Mouse (Mus musculus): ENCODE data around the gene Tjp1. TPM values are rescaled to one million over a fixed set of nuclear protein-coding genes. Genes with fewer than 3 reads are reported as not detected.

Gene Tjp1
- polyA plus RNA-seq (2012; rRNA removed; ENCODE audit: low replicate concordance), result 3.4 and 5.8 TPM in 2 replicates

DNA sequence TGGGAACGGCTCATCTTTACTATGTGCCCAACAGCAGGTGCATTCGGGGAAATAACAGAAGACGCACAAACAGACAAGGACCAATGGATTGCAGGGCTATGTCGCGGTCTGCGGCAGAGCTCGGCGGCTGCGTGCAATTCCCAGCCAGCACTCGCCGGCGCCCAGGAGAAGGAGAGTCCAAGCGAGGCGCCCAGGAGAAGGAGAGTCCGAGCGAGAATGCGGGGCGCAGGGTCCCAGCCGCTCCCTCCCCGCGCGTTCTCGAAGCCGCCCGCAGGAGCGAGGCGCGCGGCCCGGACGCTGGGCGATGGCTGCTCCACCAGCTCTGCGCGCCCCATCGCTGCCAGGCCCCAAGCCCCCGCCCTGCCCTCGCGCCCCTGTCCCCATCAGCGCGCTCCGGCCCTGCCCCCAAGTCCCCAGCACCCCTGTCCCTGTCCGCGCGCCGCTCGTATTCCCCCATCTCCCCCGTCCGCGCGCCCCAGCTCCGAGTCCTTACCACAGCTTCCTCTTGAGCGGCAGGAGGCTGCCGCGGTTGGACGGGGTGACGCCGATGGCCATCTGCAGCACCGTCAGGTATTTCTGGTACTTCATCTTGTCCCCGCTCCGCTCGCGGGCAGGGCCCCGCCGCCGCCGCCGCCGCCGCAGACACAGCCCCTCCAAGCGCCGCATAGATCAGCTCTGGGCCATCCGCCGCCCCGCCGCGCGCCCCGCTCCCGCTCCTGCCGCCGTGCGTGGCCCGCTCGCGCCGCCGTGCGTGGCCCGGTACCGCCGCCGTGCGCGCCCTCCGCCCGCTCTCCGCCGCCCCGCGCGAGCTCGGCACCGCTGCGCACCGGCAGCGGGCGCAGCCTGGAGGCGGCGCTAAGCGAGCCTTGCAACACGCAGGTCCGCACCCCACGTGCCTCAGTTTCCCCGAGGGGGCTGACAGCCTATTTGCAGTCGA is at the start of gene Tjp1:
TSS of gene Tjp1 (minus strand) at position 711 of the 937 bp plus-strand sequence.

Other genes with a start within 250 kb of the Tjp1 start
- gene Tarsl2, start 117.1 kb upstream of the Tjp1 start, polyA plus RNA-seq (2012; rRNA removed; ENCODE audit: low replicate concordance), result 0.89 and 1.7 TPM in 2 replicates
- gene Tm2d3, start 163.4 kb upstream of the Tjp1 start, polyA plus RNA-seq (2012; rRNA removed; ENCODE audit: low replicate concordance), result 55.1 and 79.5 TPM in 2 replicates

All from duodenum, adult 2 months (tissue).